Mouse (Mus musculus) heart, postnatal 0 days (tissue): ENCODE results near the gene Arhgef10l. TPM values are rescaled to one million over a fixed set of nuclear protein-coding genes. Genes with fewer than 3 reads are reported as not detected.

Source experiments
- ATAC-seq: fragments of 200-750 bp; cut with Nextera tagmentation; 2 replicates; pipeline ENCODE4 v1.8.0; 2017; ENCODE audit warnings: low read depth, moderate number of reproducible peaks, moderate library complexity; ENCODE audit not compliant: insufficient read depth
- DNase-seq: peaks from one replicate; pipeline ENCODE4 v3.0.0-alpha.2; 2016; ENCODE audit warnings: low spot score
- H3K27ac ChIP-seq: fragments of 300-500 bp; sonication (generic); 2 replicates; pipeline ENCODE4 v1.5.1; 2014; ENCODE audit warnings: low read depth, mild to moderate bottlenecking
- H3K27me3 ChIP-seq: fragments of 300-500 bp; sonication (generic); 2 replicates; pipeline ENCODE4 v1.6.1; 2014; ENCODE audit warnings: low read length, mixed read lengths; ENCODE audit not compliant: control insufficient read depth, insufficient read depth
- H3K36me3 ChIP-seq: fragments of 300-500 bp; sonication (generic); replicated peaks from 2 replicates; pipeline ENCODE4 v1.6.1; 2014; ENCODE audit warnings: low read length, mixed read lengths; ENCODE audit not compliant: control insufficient read depth, insufficient read depth
- H3K4me1 ChIP-seq: fragments of 300-500 bp; sonication (generic); 2 replicates; pipeline ENCODE4 v1.6.1; 2014; ENCODE audit warnings: antibody characterized with exemption; ENCODE audit not compliant: control insufficient read depth, insufficient read depth
- H3K4me2 ChIP-seq: fragments of 300-500 bp; sonication (generic); 2 replicates; pipeline ENCODE4 v1.6.1; 2014; ENCODE audit warnings: low read depth, mild to moderate bottlenecking, low read length, moderate library complexity
- H3K4me3 ChIP-seq: fragments of 300-500 bp; sonication (generic); 2 replicates; pipeline ENCODE4 v1.5.1; 2014; ENCODE audit warnings: low read depth, low read length
- H3K9ac ChIP-seq: fragments of 300-500 bp; sonication (generic); replicated peaks from 2 replicates; pipeline ENCODE4 v1.6.1; 2014; ENCODE audit warnings: low read depth, low read length, mixed read lengths
- H3K9me3 ChIP-seq: fragments of 300-500 bp; sonication (generic); replicated peaks from 2 replicates; pipeline ENCODE4 v1.6.1; 2016; ENCODE audit warnings: low read length; ENCODE audit not compliant: control insufficient read depth
- CTCF ChIP-seq: IDR thresholded peaks from 2 replicates; pipeline ENCODE4 v1.5.1; 2016; ENCODE audit warnings: antibody characterized with exemption, control low read depth, low read depth
- EP300 ChIP-seq: IDR thresholded peaks from 2 replicates; pipeline ENCODE4 v1.6.1; 2016; ENCODE audit warnings: antibody characterized with exemption, low read depth
- WGBS: fragments of 180-500 bp; shearing (Covaris S2); extraction: QIAGEN DNeasy Blood & Tissue Kit; methylation state at CpG from one replicate; pipeline ENCODE4 v1.1.7; 2014; 5-methylcytosine and 5-hydroxymethylcytosine counted together
- polyA plus RNA-seq: library from polyadenylated mRNA; unstranded; fragments of >200 nt; fragmentation: Nextera tagmentation; extraction: Ambion mirVana; gene quantifications from 2 replicates; pipeline ENCODE4 v1.2.1, GENCODE M21; 2015
- total RNA-seq: library from RNA; depleted of rRNA; stranded (reverse); fragments of >200 nt; gene quantifications from 2 replicates; pipeline ENCODE4 v1.2.3, GENCODE M21; 2014; ENCODE audit warnings: low replicate concordance

Gene Arhgef10l
- total and polyA plus RNA-seq, 2 experiments from 2014 or later = 15.4 to 52.8 TPM

DNA sequence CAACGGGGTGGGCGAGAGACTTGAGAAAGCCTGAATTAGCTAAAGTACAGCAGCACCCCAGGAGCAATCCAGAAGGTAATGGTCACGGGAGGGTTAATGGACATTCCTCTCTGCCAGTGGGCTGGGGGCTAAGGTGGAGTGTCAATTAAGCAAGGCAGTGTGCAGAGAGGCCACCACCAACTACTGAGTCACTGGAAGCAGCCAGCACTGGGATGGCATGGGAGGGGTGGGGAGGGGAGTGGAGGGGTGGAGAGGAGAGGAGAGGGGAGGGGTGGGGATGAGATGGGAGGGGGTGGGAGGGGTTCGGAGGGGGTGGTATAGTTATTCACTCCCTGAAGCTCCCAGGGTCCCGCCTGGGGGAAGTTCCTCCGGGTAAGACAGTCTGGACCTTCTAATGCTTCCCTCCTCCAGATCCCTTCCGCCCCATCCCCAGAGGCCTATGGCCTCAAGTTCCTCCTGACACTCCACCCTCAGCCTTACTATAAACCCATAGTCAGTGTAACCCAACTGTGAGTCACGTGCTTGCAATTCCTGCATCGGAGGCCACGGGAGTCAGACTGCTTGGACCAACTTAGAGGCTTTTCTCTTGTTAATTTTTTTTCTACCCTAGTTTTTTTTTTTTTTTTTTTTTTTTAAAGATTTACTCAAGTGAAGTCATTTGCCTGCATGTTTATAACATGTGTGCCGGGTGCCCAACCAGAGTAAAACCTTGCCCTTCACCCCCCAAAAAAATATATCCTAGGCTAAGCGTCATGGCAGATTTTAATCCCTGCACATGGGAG, 22.4 kb upstream of the Arhgef10l start:
- Histone ChIP-seq H3K4me1 (peaks cover 12% of the 10 kb centered on the region; the same call in 1 of the 2 replicates), H3K4me3 (no peak overlapping the region), H3K4me2 (no peak overlapping the region), H3K27ac (no peak overlapping the region), H3K36me3 (no peaks in the 10 kb centered on the region), H3K9ac (no peak overlapping the region), H3K9me3 (no peaks in the 10 kb centered on the region), H3K27me3 (no peaks in the 10 kb centered on the region)
- DNase-seq = no peak
- WGBS = 55% methylated on average over 12 of the region's 12 CpGs
- TF ChIP-seq EP300 (no peak), CTCF (no peak)
- ATAC-seq = no peak

DNA sequence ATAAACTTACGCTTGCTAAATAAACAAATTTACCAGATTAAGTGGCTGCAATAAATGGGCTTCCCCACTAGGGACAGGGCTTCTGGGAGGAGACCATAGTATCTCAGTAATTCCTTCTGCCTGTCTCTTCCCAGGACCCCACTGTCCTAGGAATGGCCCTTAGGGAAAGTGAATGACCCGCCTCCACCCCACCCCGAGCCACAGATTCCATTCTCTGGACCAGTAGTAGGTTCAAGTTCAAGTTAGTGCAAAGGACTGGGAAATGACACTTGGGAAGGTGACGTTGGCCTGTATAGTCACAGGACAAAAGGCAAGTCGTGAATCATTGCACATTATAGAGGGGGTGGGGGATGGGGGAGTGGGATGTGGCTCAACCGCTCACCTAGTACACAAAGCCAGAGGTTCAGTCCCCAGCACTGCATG, 19.1 kb upstream of the Arhgef10l start:
- H3K4me3 ChIP-seq = no peak overlapping the region
- no peaks in the 10 kb centered on the region for H3K9me3 ChIP-seq
- no peak for ATAC-seq
- no peaks in the 10 kb centered on the region for H3K36me3 ChIP-seq
- TF ChIP-seq EP300 = no peak
- TF ChIP-seq CTCF = peak; percentile 11; the same call in 1 of the 2 replicates
- H3K4me2 ChIP-seq = peak overlapping the region; percentile 32; the same call in 1 of the 2 replicates
- H3K4me1 ChIP-seq = peaks cover 12% of the 10 kb centered on the region; the same call in 1 of the 2 replicates
- no peak overlapping the region for H3K9ac ChIP-seq
- no peak for DNase-seq
- H3K27ac ChIP-seq = no peak overlapping the region
- WGBS = 41% methylated on average over 6 of the region's 6 CpGs
- H3K27me3 ChIP-seq = no peaks in the 10 kb centered on the region

DNA sequence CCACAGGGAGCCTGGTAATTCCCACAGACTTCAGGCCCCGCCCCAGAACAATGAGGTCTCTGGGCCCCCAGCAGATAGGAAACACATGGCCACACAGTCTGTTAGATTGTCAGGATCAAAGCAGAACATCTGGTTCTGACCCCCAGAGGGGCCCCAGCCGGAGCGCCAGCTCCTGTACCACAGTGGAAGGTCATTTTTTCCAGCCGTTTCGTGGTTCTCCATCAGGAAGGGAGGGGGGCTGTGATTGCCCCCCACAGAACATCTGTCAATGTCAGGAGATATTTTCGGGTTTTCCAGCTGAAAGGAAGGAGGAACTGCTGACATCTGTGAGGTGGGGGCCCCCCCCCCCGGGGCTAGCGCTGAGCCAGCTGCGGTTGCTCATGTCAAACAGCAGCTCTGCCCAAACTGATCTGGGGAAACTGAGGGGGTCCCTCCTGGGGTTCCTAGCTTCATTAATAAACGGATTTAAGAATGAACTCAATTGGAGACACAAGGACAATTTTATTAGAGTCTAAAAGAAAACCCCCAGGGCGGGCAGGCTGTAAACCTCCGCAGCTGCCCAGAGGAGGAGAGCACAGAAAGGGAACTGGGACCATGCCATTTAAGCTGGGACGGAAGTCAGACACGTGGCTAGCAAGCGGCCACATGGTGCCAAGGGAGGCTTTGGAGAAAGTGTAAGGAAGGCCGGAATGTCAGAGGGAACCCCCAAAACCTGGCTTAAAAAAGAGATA, 18.5 kb upstream of the Arhgef10l start:
- peak overlapping the region; percentile 32 for H3K4me2 ChIP-seq
- WGBS = 7% methylated on average over 16 of the region's 16 CpGs
- peak; percentile 54 for ATAC-seq
- peaks cover 12% of the 10 kb centered on the region; the same call in 1 of the 2 replicates for H3K4me1 ChIP-seq
- no peak overlapping the region for H3K27ac ChIP-seq
- no peaks in the 10 kb centered on the region for H3K36me3 ChIP-seq
- TF ChIP-seq EP300 (no peak), CTCF (no peak)
- H3K9ac ChIP-seq = no peak overlapping the region
- no peak for DNase-seq
- no peaks in the 10 kb centered on the region for H3K9me3 ChIP-seq
- H3K27me3 ChIP-seq = no peaks in the 10 kb centered on the region
- 0 out of 2 replicates have a peak overlapping the region, but pooled peaks have one; percentile 1 for H3K4me3 ChIP-seq

DNA sequence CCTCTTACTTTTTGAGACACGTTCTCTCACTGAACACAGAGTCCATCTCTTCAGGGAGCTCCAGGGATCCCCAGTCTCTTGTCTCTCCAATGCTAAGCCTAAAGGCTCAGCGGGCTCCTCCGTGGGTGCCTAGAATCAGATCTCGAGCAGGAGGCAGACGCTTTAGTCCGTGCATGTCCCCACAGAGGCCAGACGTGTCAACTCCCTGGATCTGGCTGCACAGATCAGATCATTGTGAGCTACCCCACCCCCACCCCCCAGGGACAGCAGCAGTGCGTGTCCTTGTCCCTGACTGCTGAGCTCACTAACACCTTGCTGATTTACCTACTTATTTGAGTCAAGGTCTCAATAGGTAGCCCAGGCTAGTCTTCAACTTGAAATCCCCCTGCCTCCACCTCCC, 17.8 kb upstream of the Arhgef10l start:
- H3K4me1 ChIP-seq = peaks cover 12% of the 10 kb centered on the region; the same call in 1 of the 2 replicates
- 30% methylated on average over 8 of the region's 8 CpGs for WGBS
- H3K4me2 ChIP-seq = peak overlapping the region; percentile 32; the same call in 1 of the 2 replicates
- H3K36me3 ChIP-seq = no peaks in the 10 kb centered on the region
- ATAC-seq (no peak), DNase-seq (no peak)
- TF ChIP-seq CTCF = no peak
- no peak for TF ChIP-seq EP300
- no peaks in the 10 kb centered on the region for H3K27me3 ChIP-seq
- H3K4me3 ChIP-seq = no peak overlapping the region
- no peak overlapping the region for H3K27ac ChIP-seq
- no peaks in the 10 kb centered on the region for H3K9me3 ChIP-seq
- no peak overlapping the region for H3K9ac ChIP-seq

DNA sequence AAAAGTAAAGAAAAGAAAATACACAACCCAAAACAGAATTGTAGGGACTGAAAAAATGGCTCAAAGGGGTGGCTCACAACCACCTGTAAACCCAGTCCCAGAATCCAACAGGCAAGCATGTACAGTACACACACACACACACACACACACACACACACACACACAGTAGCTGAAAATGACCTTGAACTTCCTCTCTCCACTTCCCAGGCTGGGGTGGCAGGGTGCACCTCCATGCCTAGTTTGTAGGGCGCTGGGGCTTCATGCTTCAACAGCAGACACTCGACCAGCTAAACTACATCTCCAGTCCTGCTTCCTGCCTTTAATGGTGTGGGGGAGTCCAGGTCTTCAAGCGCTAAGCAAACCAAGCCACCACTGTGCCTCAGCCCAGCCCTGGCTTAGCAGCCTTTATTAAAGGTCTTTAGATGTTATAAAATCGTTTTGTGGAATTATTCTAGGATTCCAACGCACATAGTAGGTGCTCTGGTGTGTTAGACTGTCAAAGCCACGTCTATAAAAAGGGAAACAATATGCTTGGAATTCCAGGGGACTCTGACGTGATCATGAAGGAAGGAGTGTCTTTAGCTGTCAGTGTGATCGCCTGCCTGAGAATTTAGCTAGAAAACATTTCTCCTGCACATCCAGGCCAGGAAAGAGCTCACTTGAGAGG, 15.1 kb upstream of the Arhgef10l start:
- Histone ChIP-seq H3K9me3 (no peaks in the 10 kb centered on the region), H3K4me3 (no peak overlapping the region), H3K4me2 (no peak overlapping the region), H3K27ac (no peak overlapping the region), H3K9ac (no peak overlapping the region), H3K4me1 (peaks cover 12% of the 10 kb centered on the region; the same call in 1 of the 2 replicates), H3K36me3 (no peaks in the 10 kb centered on the region), H3K27me3 (no peaks in the 10 kb centered on the region)
- TF ChIP-seq EP300 = no peak
- TF ChIP-seq CTCF = no peak
- ATAC-seq (no peak), DNase-seq (no peak)
- WGBS = 34% methylated on average over 8 of the region's 8 CpGs
